Mouse (Mus musculus): ENCODE measurements around the gene Cd82. TPM values are rescaled to one million over a fixed set of nuclear protein-coding genes. Genes with fewer than 3 reads are reported as not detected.

The Cd82 gene
- polyA plus RNA-seq, 1 experiment from 2014 or later: 113 TPM

DNA sequence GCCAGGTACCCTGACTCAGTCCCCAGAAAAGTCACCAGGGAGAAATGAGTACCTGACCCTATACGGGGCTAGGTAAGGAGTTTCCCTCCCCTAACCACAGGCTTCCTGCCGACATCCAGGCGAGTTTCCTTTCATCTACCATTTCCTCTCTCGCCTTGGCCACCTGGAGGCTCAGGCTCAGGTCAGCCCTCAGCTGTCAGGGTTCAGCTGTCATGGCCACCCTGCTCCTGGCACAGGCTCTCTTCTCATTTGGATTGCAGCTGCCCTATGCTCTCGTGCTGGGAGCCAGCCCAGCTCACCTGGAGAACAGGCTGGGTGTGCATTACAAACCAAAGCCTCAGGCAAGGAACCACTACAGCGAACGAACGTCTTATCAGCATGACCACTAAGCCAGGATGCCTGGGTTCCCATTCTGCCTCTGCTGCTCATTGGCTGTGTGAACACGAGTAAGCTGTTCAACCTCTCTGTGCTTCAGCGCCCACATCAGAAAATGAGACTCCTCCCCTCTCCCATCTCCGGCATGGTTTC, 34.9 kb downstream of the Cd82 start:
- no peaks in the 10 kb centered on the region for H3K27me3 ChIP-seq
- H3K27ac ChIP-seq (replicated peaks): no peak overlapping the region
- H3K4me1 ChIP-seq (replicated peaks): peaks cover 17% of the 10 kb centered on the region
- WGBS (ENCODE audit: insufficient replicate concordance): 24% methylated on average over 11 of the region's 11 CpGs
- no peak overlapping the region for H3K9ac ChIP-seq
- H3K4me3 ChIP-seq (replicated peaks): no peak overlapping the region
- ATAC-seq (ENCODE audit: insufficient read depth): no peak
- no peak overlapping the region for H3K4me2 ChIP-seq
- peaks cover 83% of the 10 kb centered on the region for H3K36me3 ChIP-seq (replicated peaks)
- H3K9me3 ChIP-seq (replicated peaks): no peaks in the 10 kb centered on the region

DNA sequence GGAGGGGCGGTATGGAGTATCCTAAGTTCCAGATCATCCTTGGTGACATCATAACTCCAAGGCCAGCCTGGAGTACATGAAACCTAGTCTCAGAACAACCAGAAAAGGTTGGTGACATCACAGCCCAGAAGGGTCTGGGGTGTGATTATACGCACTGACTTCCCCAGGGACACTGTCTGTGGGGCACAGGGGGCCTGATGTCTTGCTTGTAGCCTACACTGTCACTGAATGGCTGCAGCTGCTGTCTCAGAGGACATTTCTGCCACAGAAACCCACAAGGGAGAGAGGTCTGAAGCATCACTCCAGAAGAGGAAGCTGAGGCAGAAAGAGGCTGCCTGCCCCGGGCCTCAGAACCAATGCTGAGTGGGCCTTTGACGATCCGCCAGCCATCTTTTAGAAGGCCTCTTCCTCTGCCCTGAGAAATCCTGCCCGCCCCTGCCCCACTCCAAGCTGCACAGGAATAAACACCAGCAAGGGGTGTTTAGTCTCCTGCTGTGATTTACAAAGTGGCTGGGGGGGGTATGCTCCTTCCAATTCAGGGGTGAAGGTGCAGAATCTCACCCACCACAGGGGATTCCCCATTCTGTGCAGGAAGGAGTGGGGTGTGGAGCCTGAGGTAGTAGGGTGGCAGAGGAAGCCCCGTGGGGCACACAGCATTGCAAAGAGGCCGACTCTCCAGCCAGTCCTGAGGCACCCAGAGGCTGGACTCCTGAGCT, 35.8 kb downstream of the Cd82 start:
- Histone ChIP-seq H3K27me3 (no peaks in the 10 kb centered on the region), H3K4me2 (no peak overlapping the region), H3K27ac (replicated peaks) (no peak overlapping the region), H3K9me3 (replicated peaks) (no peaks in the 10 kb centered on the region), H3K4me3 (replicated peaks) (no peak overlapping the region), H3K9ac (no peak overlapping the region), H3K4me1 (replicated peaks) (peaks cover 8% of the 10 kb centered on the region; the same call in 1 of the 2 replicates), H3K36me3 (replicated peaks) (peaks cover 83% of the 10 kb centered on the region)
- no peak for ATAC-seq (ENCODE audit: insufficient read depth)
- WGBS (ENCODE audit: insufficient replicate concordance): 43% methylated on average over 8 of the region's 8 CpGs

DNA sequence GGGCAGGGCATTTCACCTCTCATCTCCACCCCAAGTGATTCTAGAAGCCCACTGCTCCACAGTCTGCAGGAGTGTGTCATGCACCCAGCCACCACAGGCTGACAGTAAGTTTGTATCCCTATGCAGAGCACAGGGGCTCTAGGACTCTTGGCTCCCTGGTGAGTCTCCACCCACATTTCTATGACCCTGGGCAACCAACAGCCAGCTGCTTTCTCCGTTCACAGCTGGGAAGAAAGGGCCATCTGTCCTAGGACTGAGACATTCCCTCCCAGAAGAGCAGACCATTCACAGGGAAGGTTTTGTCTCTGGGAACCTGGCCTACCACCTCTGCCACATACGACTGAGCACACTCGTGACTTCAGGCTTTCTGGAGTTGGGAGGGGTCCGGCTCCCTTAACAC, 37.1 kb downstream of the Cd82 start:
- ATAC-seq (ENCODE audit: insufficient read depth): no peak
- peaks cover 4% of the 10 kb centered on the region; the same call in 1 of the 2 replicates for H3K4me1 ChIP-seq (replicated peaks)
- WGBS (ENCODE audit: insufficient replicate concordance): 76% methylated on average over 4 of the region's 4 CpGs

DNA sequence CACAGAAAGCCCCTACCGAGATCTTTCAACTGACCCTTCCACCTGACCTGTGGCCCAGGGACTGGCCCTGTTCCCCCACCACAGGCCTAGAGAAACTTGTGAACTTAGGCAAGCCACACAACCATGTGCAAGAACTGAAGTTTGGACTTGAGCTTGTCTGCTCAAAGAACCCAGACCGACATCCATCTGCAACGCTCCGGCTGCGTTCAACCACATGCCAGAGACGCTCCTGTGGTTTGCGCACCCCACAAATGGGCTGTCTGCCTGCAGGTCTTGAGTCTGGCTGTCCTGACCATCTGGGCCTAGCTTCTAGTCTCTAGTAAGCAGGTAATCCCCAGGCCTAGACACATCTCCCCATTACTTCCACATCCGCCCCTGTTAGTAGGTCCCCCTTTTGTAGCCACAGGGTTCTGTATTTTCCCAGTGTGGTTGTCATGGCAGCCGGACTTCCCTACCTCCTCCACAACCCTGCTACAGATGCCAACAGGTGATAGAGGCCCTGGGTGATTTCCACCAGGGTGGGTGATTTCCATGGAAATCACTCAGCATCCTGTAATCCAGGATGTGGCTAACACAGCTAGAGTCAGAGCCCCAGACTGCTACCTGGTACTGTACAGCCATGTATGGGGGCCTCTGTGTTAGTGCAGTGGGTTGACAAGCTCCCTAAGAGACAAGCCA, 38.5 kb downstream of the Cd82 start:
- Histone ChIP-seq H3K9ac (no peak overlapping the region), H3K4me1 (replicated peaks) (peaks cover 4% of the 10 kb centered on the region; the same call in 1 of the 2 replicates), H3K27ac (replicated peaks) (no peak overlapping the region), H3K4me3 (replicated peaks) (no peak overlapping the region), H3K4me2 (no peak overlapping the region), H3K27me3 (no peaks in the 10 kb centered on the region), H3K36me3 (replicated peaks) (peaks cover 81% of the 10 kb centered on the region), H3K9me3 (replicated peaks) (no peaks in the 10 kb centered on the region)
- no peak for ATAC-seq (ENCODE audit: insufficient read depth)
- 77% methylated on average over 9 of the region's 9 CpGs for WGBS (ENCODE audit: insufficient replicate concordance)

More for the DNA sequence above, 37.1 kb downstream of the Cd82 start:
- Histone ChIP-seq H3K4me2 (no peak overlapping the region), H3K4me3 (replicated peaks) (no peak overlapping the region), H3K27ac (replicated peaks) (no peak overlapping the region), H3K9me3 (replicated peaks) (no peaks in the 10 kb centered on the region), H3K36me3 (replicated peaks) (peaks cover 81% of the 10 kb centered on the region), H3K27me3 (no peaks in the 10 kb centered on the region), H3K9ac (no peak overlapping the region)

DNA sequence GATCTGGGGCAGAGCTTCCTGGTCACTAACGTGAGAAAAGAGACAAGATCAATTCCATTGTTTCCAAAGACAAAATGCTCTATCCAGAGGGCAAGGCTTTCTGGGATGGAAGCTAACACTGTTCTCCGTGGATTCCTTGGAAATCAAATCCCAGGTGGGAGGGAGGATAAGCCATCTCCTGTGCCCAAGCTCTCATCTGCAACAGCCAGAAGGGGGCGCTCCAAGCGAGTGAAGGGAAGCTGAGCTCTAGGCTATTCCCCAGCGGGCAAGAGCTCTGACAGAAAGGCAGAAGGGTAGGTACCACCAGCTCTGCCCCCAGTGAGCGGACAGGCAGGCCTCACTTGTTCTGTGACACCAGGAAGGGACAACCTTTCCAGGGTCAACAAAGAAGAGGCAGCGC, 41.6 kb downstream of the Cd82 start:
- 28% methylated on average over 7 of the region's 7 CpGs for WGBS (ENCODE audit: insufficient replicate concordance)
- H3K4me2 ChIP-seq: no peak overlapping the region
- H3K4me1 ChIP-seq (replicated peaks): peaks cover 15% of the 10 kb centered on the region
- no peaks in the 10 kb centered on the region for H3K27me3 ChIP-seq
- ATAC-seq (ENCODE audit: insufficient read depth): no peak
- H3K9me3 ChIP-seq (replicated peaks): no peaks in the 10 kb centered on the region
- no peak overlapping the region for H3K4me3 ChIP-seq (replicated peaks)
- no peak overlapping the region for H3K9ac ChIP-seq
- H3K36me3 ChIP-seq (replicated peaks): peaks cover 61% of the 10 kb centered on the region
- H3K27ac ChIP-seq (replicated peaks): no peak overlapping the region

DNA sequence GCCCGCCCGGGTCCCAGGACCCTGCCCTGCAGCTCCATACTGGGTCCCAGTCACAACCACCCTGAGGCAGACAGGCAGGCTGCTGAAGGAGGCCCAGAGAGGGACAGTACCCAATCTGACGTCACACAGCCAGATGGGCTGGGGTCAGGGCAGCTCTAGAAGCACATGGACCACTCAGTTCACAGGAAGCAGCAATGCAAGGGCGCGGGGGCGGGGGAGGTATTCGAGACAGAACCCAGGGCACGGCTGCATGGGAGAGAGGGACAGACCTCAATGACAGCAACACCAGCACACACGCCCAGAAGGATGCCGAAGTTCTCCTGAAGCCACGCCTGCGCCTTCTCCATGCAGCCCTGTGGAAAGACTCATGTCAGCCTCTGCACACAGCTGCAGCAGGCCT, 43.0 kb downstream of the Cd82 start:
- Histone ChIP-seq H3K27me3 (no peaks in the 10 kb centered on the region), H3K4me1 (replicated peaks) (peaks cover 19% of the 10 kb centered on the region), H3K4me3 (replicated peaks) (no peak overlapping the region), H3K9ac (no peak overlapping the region), H3K9me3 (replicated peaks) (no peaks in the 10 kb centered on the region), H3K36me3 (replicated peaks) (peaks cover 47% of the 10 kb centered on the region), H3K4me2 (no peak overlapping the region), H3K27ac (replicated peaks) (no peak overlapping the region)
- no peak for ATAC-seq (ENCODE audit: insufficient read depth)
- WGBS (ENCODE audit: insufficient replicate concordance): 80% methylated on average over 12 of the region's 12 CpGs

DNA sequence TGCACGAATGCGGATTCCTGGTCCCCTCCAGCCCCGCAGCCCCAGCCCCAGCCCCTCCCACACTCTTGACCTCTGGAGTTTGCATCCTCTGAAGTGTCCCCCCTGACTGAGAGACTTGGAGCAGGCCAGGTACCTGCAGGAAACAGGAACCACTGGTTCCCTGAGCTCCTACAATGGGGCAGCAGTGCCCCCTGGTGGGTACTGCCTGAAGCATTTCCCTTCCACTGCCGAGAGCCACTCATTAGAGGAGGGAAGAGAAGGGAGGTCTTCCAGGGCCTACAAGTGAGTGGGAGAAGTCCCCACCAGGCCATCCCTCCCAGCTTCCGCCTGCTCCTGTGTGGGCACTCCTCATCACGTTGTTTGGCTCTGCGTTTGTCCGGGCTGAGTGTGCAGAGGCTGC, 44.5 kb downstream of the Cd82 start:
- no peak overlapping the region for H3K9ac ChIP-seq
- peaks cover 19% of the 10 kb centered on the region for H3K4me1 ChIP-seq (replicated peaks)
- no peaks in the 10 kb centered on the region for H3K9me3 ChIP-seq (replicated peaks)
- no peaks in the 10 kb centered on the region for H3K27me3 ChIP-seq
- WGBS (ENCODE audit: insufficient replicate concordance): 17% methylated on average over 8 of the region's 8 CpGs
- H3K27ac ChIP-seq (replicated peaks): no peak overlapping the region
- no peak for ATAC-seq (ENCODE audit: insufficient read depth)
- no peak overlapping the region for H3K4me3 ChIP-seq (replicated peaks)
- no peak overlapping the region for H3K4me2 ChIP-seq
- H3K36me3 ChIP-seq (replicated peaks): peaks cover 46% of the 10 kb centered on the region

DNA sequence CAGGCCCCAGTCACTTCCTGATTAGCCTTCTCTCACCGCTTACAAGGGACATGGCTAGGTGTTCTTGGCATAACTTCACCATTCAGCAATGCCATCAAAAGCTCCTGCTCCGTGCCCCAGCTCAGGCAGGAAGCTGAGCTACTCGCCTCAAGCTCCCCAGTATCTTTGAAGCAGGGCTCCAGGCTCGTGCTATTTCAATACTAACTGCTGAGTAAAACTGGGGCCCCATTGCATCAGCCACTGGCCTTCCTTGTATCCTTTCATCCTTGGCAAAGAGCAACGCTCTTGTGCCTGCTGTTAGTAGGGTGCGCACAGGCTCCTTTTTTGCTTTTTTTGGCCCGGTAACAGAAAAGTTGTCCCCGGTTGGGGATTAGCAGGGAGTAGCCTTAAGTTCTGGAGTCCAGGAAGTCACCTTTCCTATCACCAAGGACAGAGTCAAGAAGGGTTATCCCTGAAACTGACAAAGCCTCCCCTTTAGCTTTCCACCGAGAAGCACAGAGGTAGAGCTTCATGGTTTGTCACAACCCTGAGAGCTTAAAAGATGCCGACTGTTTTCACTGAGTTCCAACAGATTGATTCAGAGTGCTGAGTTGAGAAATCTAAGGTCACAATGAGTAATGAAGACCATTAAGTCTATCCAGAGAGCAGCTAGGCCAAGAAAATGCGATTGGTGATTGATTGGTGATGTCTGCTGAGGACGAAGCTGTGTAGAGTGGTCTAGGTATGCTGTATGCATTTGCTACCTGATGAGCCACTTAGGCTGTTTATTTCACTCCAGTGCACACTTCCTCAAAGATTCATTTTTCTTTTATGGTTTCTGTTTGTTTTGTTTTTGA, 45.8 kb downstream of the Cd82 start:
- WGBS (ENCODE audit: insufficient replicate concordance): 65% methylated on average over 12 of the region's 12 CpGs
- no peak for ATAC-seq (ENCODE audit: insufficient read depth)

DNA sequence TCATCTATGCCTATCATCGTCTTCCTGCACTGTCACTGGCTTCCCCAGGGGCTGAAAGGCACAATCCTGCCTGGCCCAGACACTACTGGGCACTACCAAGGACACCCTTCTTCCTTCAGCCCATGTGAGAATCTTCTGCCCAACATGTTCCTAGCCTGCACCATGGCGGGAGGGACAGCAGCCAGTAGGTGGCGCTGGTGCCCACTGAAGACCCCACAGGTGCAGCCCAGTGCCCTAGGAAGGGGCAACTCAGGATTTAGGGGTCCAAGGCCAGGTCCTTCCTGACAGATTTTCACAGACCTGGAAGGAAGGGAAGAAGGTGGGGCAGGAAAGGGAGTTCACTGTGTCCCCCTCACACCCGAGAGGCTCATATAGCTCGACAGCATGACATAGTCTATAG, 47.7 kb downstream of the Cd82 start:
- H3K36me3 ChIP-seq (replicated peaks): peaks cover 19% of the 10 kb centered on the region
- H3K9ac ChIP-seq: no peak overlapping the region
- ATAC-seq (ENCODE audit: insufficient read depth): 0 out of 2 replicates have a peak, but pooled peaks have one; percentile 6
- no peak overlapping the region for H3K4me2 ChIP-seq
- H3K4me1 ChIP-seq (replicated peaks): peaks cover 31% of the 10 kb centered on the region
- 38% methylated on average over 5 of the region's 5 CpGs for WGBS (ENCODE audit: insufficient replicate concordance)
- no peaks in the 10 kb centered on the region for H3K27me3 ChIP-seq
- no peaks in the 10 kb centered on the region for H3K9me3 ChIP-seq (replicated peaks)
- no peak overlapping the region for H3K4me3 ChIP-seq (replicated peaks)
- H3K27ac ChIP-seq (replicated peaks): no peak overlapping the region

More for the DNA sequence above, 45.8 kb downstream of the Cd82 start:
- Histone ChIP-seq H3K4me2 (no peak overlapping the region), H3K4me1 (replicated peaks) (peaks cover 26% of the 10 kb centered on the region), H3K4me3 (replicated peaks) (no peak overlapping the region), H3K9me3 (replicated peaks) (no peaks in the 10 kb centered on the region), H3K9ac (no peak overlapping the region), H3K27me3 (no peaks in the 10 kb centered on the region), H3K27ac (replicated peaks) (peak overlapping the region; percentile 14; the same call in 1 of the 2 replicates), H3K36me3 (replicated peaks) (peaks cover 36% of the 10 kb centered on the region)

DNA sequence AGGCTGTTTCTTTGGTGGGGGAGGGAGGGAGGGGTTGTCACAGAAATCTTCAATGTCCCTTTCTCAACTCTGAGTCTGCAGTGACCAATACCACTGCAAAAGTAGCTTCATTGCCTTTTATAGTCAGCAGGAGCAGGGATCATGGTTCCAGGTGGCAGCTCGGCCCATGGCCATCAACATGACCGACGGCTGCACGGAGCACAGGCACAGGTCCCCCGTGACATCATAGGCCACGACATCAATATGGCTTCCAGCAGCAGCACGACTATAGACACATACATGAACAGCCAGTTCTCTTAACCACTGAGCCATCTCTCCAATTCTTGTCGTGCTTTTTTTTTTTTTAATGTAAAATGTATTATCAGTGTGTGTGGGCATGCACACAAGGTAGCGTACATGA, 48.8 kb downstream of the Cd82 start:
- Histone ChIP-seq H3K9me3 (replicated peaks) (no peaks in the 10 kb centered on the region), H3K27me3 (no peaks in the 10 kb centered on the region), H3K4me2 (no peak overlapping the region), H3K4me1 (replicated peaks) (peaks cover 31% of the 10 kb centered on the region), H3K36me3 (replicated peaks) (peaks cover 8% of the 10 kb centered on the region), H3K9ac (no peak overlapping the region), H3K4me3 (replicated peaks) (no peak overlapping the region), H3K27ac (replicated peaks) (no peak overlapping the region)
- ATAC-seq (ENCODE audit: insufficient read depth): no peak
- 77% methylated on average over 9 of the region's 9 CpGs for WGBS (ENCODE audit: insufficient replicate concordance)
